Mouse (Mus musculus) limb, embryonic 14.5 days (tissue): ENCODE results near the gene Myo15. TPM values are rescaled to one million over a fixed set of nuclear protein-coding genes. Genes with fewer than 3 reads are reported as not detected.

Experiments used
- ATAC-seq: fragments of 200-750 bp; cut with Nextera tagmentation; 2 replicates; pipeline ENCODE4 v1.8.0; 2017; ENCODE audit warnings: low read depth, moderate number of reproducible peaks, moderate TSS enrichment; ENCODE audit not compliant: low FRiP score
- DNase-seq: peaks from one replicate; pipeline ENCODE4 v3.0.0-alpha.2; 2015; ENCODE audit warnings: low spot score
- H3K27ac ChIP-seq: fragments of 300-500 bp; sonication (generic); replicated peaks from 2 replicates; pipeline ENCODE4 v1.5.1; 2014; ENCODE audit warnings: low read depth, mild to moderate bottlenecking, low read length, moderate library complexity, mixed read lengths
- H3K27me3 ChIP-seq: fragments of 300-500 bp; sonication (generic); 2 replicates; pipeline ENCODE4 v1.6.1; 2014; ENCODE audit warnings: low read length, mixed read lengths; ENCODE audit not compliant: control insufficient read depth, insufficient read depth
- H3K36me3 ChIP-seq: fragments of 300-500 bp; sonication (generic); 2 replicates; pipeline ENCODE4 v1.6.1; 2014; ENCODE audit warnings: mild to moderate bottlenecking, low read length, moderate library complexity, mixed read lengths; ENCODE audit not compliant: control insufficient read depth, insufficient read depth
- H3K4me1 ChIP-seq: fragments of 300-500 bp; sonication (generic); 2 replicates; pipeline ENCODE4 v1.6.1; 2014; ENCODE audit warnings: antibody characterized with exemption, low read length, mixed read lengths; ENCODE audit not compliant: control insufficient read depth, insufficient read depth
- H3K4me2 ChIP-seq: fragments of 300-500 bp; sonication (generic); replicated peaks from 2 replicates; pipeline ENCODE4 v1.6.1; 2014; ENCODE audit warnings: low read depth, mild to moderate bottlenecking, low read length, moderate library complexity; ENCODE audit not compliant: severe bottlenecking
- H3K4me3 ChIP-seq: fragments of 300-500 bp; sonication (generic); replicated peaks from 2 replicates; pipeline ENCODE4 v1.5.1; 2014; ENCODE audit warnings: low read length
- H3K9ac ChIP-seq: fragments of 300-500 bp; sonication (generic); 2 replicates; pipeline ENCODE4 v1.6.1; 2014; ENCODE audit warnings: mild to moderate bottlenecking, low read depth, low read length, moderate library complexity; ENCODE audit not compliant: severe bottlenecking
- H3K9me3 ChIP-seq: fragments of 300-500 bp; sonication (generic); 2 replicates; pipeline ENCODE4 v1.6.1; 2016; ENCODE audit warnings: low read length; ENCODE audit not compliant: control insufficient read depth
- POLR2A ChIP-seq: fragments of 200-500 bp; IDR thresholded peaks from 2 replicates; pipeline ENCODE4 v1.8.0; 2012; ENCODE audit warnings: inconsistent platforms, mild to moderate bottlenecking, moderate library complexity, borderline replicate concordance; ENCODE audit not compliant: insufficient read depth, insufficient read length; ENCODE audit errors: extremely low read depth
- WGBS: fragments of 180-500 bp; shearing (Covaris S2); extraction: QIAGEN DNeasy Blood & Tissue Kit; methylation state at CpG from one replicate; pipeline ENCODE4 v1.1.7; 2014; 5-methylcytosine and 5-hydroxymethylcytosine counted together
- polyA plus RNA-seq, 2 experiments: library from polyadenylated mRNA; depleted of rRNA in 1 of 2; stranded (reverse) in 1 of 2; unstranded in 1 of 2; fragments of >200 nt; fragmentation: Nextera tagmentation in 1 of 2; extraction: Ambion mirVana in 1 of 2; gene quantifications; 2 replicates each; pipeline versions ENCODE4 v1.2.1 to v1.2.3; 2012 to 2014

Gene Myo15
- polyA plus RNA-seq, 2 experiments: 0.54 to 1.4 TPM

- Histone ChIP-seq H3K4me2 (no peak overlapping the region), H3K27me3 (no peaks in the 10 kb centered on the region), H3K36me3 (peaks cover 45% of the 10 kb centered on the region), H3K27ac (no peak overlapping the region), H3K4me1 (no peaks in the 10 kb centered on the region), H3K4me3 (no peak overlapping the region), H3K9ac (no peak overlapping the region), H3K9me3 (no peaks in the 10 kb centered on the region)
- DNase-seq (no peak), ATAC-seq (no peak)
- WGBS: 79% methylated on average over 9 of the region's 9 CpGs
- no peak for TF ChIP-seq POLR2A
Observed at GRCm38 (mm10) chr11:60470743-60471142, 1.6 kb downstream of the Myo15 start.

GRCm38 (mm10) chr11:60474534-60474933, 5.4 kb downstream of the Myo15 start:
- TF ChIP-seq POLR2A: no peak
- Histone ChIP-seq H3K27me3 (no peaks in the 10 kb centered on the region), H3K4me1 (no peaks in the 10 kb centered on the region), H3K9ac (no peak overlapping the region), H3K4me3 (no peak overlapping the region), H3K4me2 (no peak overlapping the region), H3K36me3 (peaks cover 8% of the 10 kb centered on the region; the same call in 1 of the 2 replicates), H3K9me3 (no peaks in the 10 kb centered on the region), H3K27ac (no peak overlapping the region)
- DNase-seq (no peak), ATAC-seq (no peak)
- WGBS: 74% methylated on average over 5 of the region's 5 CpGs

- no peak overlapping the region for H3K27ac ChIP-seq
- H3K4me2 ChIP-seq: no peak overlapping the region
- H3K4me1 ChIP-seq: no peaks in the 10 kb centered on the region
- no peak for DNase-seq
- no peaks in the 10 kb centered on the region for H3K36me3 ChIP-seq
- H3K4me3 ChIP-seq: no peak overlapping the region
- ATAC-seq: no peak
- no peaks in the 10 kb centered on the region for H3K9me3 ChIP-seq
- H3K27me3 ChIP-seq: no peaks in the 10 kb centered on the region
- H3K9ac ChIP-seq: no peak overlapping the region
- TF ChIP-seq POLR2A: no peak
- 82% methylated on average over 5 of the region's 5 CpGs for WGBS
Observed at GRCm38 (mm10) chr11:60475668-60476362, 6.7 kb downstream of the Myo15 start.

- H3K36me3 ChIP-seq: no peaks in the 10 kb centered on the region
- no peak overlapping the region for H3K27ac ChIP-seq
- 33% methylated on average over 17 of the region's 17 CpGs for WGBS
- no peaks in the 10 kb centered on the region for H3K9me3 ChIP-seq
- no peak overlapping the region for H3K9ac ChIP-seq
- H3K4me3 ChIP-seq: no peak overlapping the region; the same call in 1 of the 2 replicates
- H3K27me3 ChIP-seq: no peaks in the 10 kb centered on the region
- DNase-seq (no peak), ATAC-seq (no peak)
- no peak for TF ChIP-seq POLR2A
- H3K4me1 ChIP-seq: no peaks in the 10 kb centered on the region
- H3K4me2 ChIP-seq: no peak overlapping the region; the same call in 1 of the 2 replicates
Observed at GRCm38 (mm10) chr11:60478121-60478520, 9.0 kb downstream of the Myo15 start.

GRCm38 (mm10) chr11:60486267-60486666, 17.1 kb downstream of the Myo15 start:
- no peak for ATAC-seq
- Histone ChIP-seq H3K9ac (0 out of 2 replicates have a peak overlapping the region, but pooled peaks have one; percentile 7), H3K9me3 (no peaks in the 10 kb centered on the region), H3K4me2 (no peak overlapping the region), H3K27ac (no peak overlapping the region), H3K27me3 (no peaks in the 10 kb centered on the region), H3K4me3 (no peak overlapping the region), H3K36me3 (no peaks in the 10 kb centered on the region), H3K4me1 (no peaks in the 10 kb centered on the region)
- no peak for DNase-seq
- TF ChIP-seq POLR2A: no peak
- 64% methylated on average over 3 of the region's 3 CpGs for WGBS

GRCm38 (mm10) chr11:60492726-60493125, 23.6 kb downstream of the Myo15 start:
- Histone ChIP-seq H3K9ac (no peak overlapping the region), H3K9me3 (no peaks in the 10 kb centered on the region), H3K27ac (no peak overlapping the region), H3K4me2 (no peak overlapping the region), H3K36me3 (no peaks in the 10 kb centered on the region), H3K4me3 (no peak overlapping the region), H3K4me1 (no peaks in the 10 kb centered on the region), H3K27me3 (no peaks in the 10 kb centered on the region)
- TF ChIP-seq POLR2A: no peak
- ATAC-seq (no peak), DNase-seq (no peak)
- 78% methylated on average over 5 of the region's 5 CpGs for WGBS
